Mouse (Mus musculus): ENCODE measurements around the gene Ly6g6f.
A peak's percentile ranks its signal among the peaks of the same experiment; 100 is the strongest.

GRCm38 (mm10) chr17:35121143-35121799 is 35.9 kb upstream of the Ly6g6f start, which contains the start of gene Gpank1:
- TF ChIP-seq CTCF (IDR thresholded peaks at IDR 0.05; ENCODE audit: extremely low read depth, insufficient read length, insufficient replicate concordance, low read depth, low read length) (no peak), POLR2A (IDR thresholded peaks at IDR 0.05; ENCODE audit: low read depth, low read length) (peak; percentile 49)

All from small intestine, adult 2 months (tissue).